Mouse (Mus musculus) kidney, adult 2 months (tissue): ENCODE results near the gene Col8a1.

ENCODE experiments used
- CTCF ChIP-seq: fragments of 200-500 bp; conservative IDR thresholded peaks from 2 replicates; pipeline ENCODE4 v1.5.1; 2011; ENCODE audit warnings: low read depth, mild to moderate bottlenecking, control low read depth, low read length, moderate library complexity, mixed read lengths; ENCODE audit not compliant: insufficient read depth, insufficient read length
- POLR2A ChIP-seq: fragments of 200-500 bp; IDR thresholded peaks from one replicate; pipeline ENCODE4 v1.6.1; 2011; ENCODE audit warnings: low read depth, low read length, control low read depth

GRCm38 (mm10) chr16:57693906-57694522 lies 60.5 kb downstream of the Col8a1 start:
- TF ChIP-seq CTCF = no peak
- no peak for TF ChIP-seq POLR2A
